Mouse (Mus musculus) G1E (cell line): ENCODE measurements around the gene Itga5.

ENCODE experiments used
- CTCF ChIP-seq: IDR thresholded peaks from 2 replicates; pipeline ENCODE4 v1.5.1; 2012; ENCODE audit warnings: low read depth, low read length, inconsistent platforms, mixed read lengths
- GATA1 ChIP-seq: IDR thresholded peaks from 2 replicates; pipeline ENCODE4 v1.6.1; 2012; ENCODE audit warnings: borderline replicate concordance, low read length, inconsistent platforms, mixed read lengths
- TAL1 ChIP-seq: conservative IDR thresholded peaks from 2 replicates; pipeline ENCODE4 v1.6.1; 2012; ENCODE audit warnings: low read depth, low read length, inconsistent platforms, mixed read lengths

- TF ChIP-seq CTCF: no peak
- no peak for TF ChIP-seq GATA1
- no peak for TF ChIP-seq TAL1
Measured at GRCm38 (mm10) chr15:103377752-103378664, 11.4 kb upstream of the Itga5 start.
